Mouse (Mus musculus) embryonic facial prominence, embryonic 15.5 days (tissue): ENCODE results near the gene Parm1. TPM values are rescaled to one million over a fixed set of nuclear protein-coding genes. Genes with fewer than 3 reads are reported as not detected.

Source experiments
- ATAC-seq: fragments of 200-750 bp; cut with Nextera tagmentation; 2 replicates; pipeline ENCODE4 v1.8.0; 2017; ENCODE audit warnings: low read depth, moderate TSS enrichment; ENCODE audit not compliant: insufficient number of reproducible peaks, low FRiP score, low TSS enrichment
- H3K27ac ChIP-seq: fragments of 300-500 bp; sonication (generic); replicated peaks from 2 replicates; pipeline ENCODE4 v1.5.1; 2015; ENCODE audit warnings: mild to moderate bottlenecking, inconsistent platforms
- H3K27me3 ChIP-seq: fragments of 300-500 bp; sonication (generic); 2 replicates; pipeline ENCODE4 v1.6.1; 2015; ENCODE audit warnings: inconsistent platforms
- H3K36me3 ChIP-seq: fragments of 300-500 bp; sonication (generic); 2 replicates; pipeline ENCODE4 v1.6.1; 2015; ENCODE audit warnings: mild to moderate bottlenecking, inconsistent platforms
- H3K4me1 ChIP-seq: fragments of 300-500 bp; sonication (generic); 2 replicates; pipeline ENCODE4 v1.6.1; 2015; ENCODE audit warnings: inconsistent platforms
- H3K4me2 ChIP-seq: fragments of 300-500 bp; sonication (generic); replicated peaks from 2 replicates; pipeline ENCODE4 v1.6.1; 2015; ENCODE audit warnings: mild to moderate bottlenecking, inconsistent platforms
- H3K4me3 ChIP-seq: fragments of 300-500 bp; sonication (generic); replicated peaks from 2 replicates; pipeline ENCODE4 v1.5.1; 2015; ENCODE audit warnings: mild to moderate bottlenecking, inconsistent platforms
- H3K9ac ChIP-seq: fragments of 300-500 bp; sonication (generic); 2 replicates; pipeline ENCODE4 v1.6.1; 2015; ENCODE audit warnings: inconsistent platforms
- H3K9me3 ChIP-seq: fragments of 300-500 bp; sonication (generic); replicated peaks from 2 replicates; pipeline ENCODE4 v1.6.1; 2016; ENCODE audit warnings: inconsistent platforms
- WGBS: fragments of 180-500 bp; shearing (Covaris S2); methylation state at CpG from one replicate; pipeline ENCODE4 v1.1.7; 2015; 5-methylcytosine and 5-hydroxymethylcytosine counted together
- polyA plus RNA-seq: library from polyadenylated mRNA; unstranded; fragments of >200 nt; fragmentation: Nextera tagmentation; extraction: Ambion mirVana; gene quantifications from 2 replicates; pipeline ENCODE4 v1.2.1, GENCODE M21; 2015

The Parm1 gene
- polyA plus RNA-seq, 1 experiment from 2014 or later: 25.9 TPM

DNA sequence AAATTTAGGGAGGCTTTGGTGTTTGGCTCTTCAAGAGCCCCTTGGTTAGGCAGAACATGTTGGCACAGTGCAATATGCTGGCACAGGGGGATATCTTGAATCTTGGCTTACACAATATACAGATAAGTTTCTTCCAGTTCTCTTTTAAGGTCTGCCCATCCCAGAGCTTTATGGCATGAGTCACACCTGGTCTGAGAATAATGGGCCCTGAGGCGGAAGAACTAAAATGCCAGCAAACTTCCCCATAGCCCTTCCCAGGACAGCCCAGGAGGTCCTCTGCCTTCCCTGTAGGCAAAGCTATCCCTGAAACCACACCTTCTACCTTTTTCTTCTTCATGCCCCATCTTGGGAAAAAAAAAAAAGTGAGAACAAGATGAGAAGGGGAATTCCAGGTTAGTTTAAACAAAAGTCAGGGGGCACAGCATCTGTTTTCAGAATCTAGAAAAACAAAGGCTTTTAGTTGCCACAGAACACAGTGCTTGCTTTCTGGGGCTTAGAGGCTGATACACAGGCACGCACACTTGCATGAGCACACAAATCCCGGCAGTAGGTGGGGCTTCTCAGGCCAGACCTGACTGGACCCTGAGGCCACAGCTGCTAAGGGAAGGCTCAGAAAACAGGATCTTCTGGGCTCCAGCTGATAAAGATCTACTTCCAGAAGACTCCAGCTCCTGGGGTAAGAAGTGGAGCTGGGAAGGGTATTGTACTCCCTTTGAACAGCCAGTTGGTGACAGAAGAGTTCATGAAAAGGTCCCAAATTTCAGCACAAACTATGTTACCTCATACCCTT, 92.3 kb downstream of the Parm1 start:
- no peak overlapping the region for H3K27ac ChIP-seq
- H3K36me3 ChIP-seq: no peaks in the 10 kb centered on the region
- no peaks in the 10 kb centered on the region for H3K27me3 ChIP-seq
- no peaks in the 10 kb centered on the region; the same call in 1 of the 2 replicates for H3K4me1 ChIP-seq
- no peak overlapping the region for H3K4me2 ChIP-seq
- 58% methylated on average over 3 of the region's 3 CpGs for WGBS
- H3K9ac ChIP-seq: no peak overlapping the region
- H3K4me3 ChIP-seq: no peak overlapping the region
- no peak; the same call in 1 of the 2 replicates for ATAC-seq
- H3K9me3 ChIP-seq: no peaks in the 10 kb centered on the region

DNA sequence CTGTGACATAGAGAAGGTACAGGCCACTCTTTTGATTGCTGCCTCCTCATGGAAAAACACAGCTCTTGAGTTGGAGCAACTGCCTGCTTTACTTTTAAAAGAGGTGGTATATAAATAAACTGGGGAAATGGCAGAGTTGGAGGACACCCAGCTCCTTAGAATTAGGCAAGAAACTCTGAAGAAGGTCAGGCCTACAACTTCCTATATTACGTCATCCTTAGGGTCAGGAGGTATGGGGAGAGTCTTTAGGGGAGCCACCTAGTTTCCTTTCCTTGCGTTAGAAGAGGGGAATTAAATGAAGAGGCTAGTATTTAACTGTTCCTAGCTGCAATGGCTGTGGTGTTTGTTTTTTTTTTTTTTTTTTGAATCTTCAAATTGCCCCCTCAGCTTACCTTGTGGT, 93.1 kb downstream of the Parm1 start:
- no peak overlapping the region for H3K27ac ChIP-seq
- no peaks in the 10 kb centered on the region; the same call in 1 of the 2 replicates for H3K4me1 ChIP-seq
- no peak for ATAC-seq
- no peak overlapping the region for H3K9ac ChIP-seq
- H3K27me3 ChIP-seq: no peaks in the 10 kb centered on the region
- no peaks in the 10 kb centered on the region for H3K36me3 ChIP-seq
- no peak overlapping the region for H3K4me3 ChIP-seq
- no peaks in the 10 kb centered on the region for H3K9me3 ChIP-seq
- 80% methylated on average over 2 of the region's 2 CpGs for WGBS
- no peak overlapping the region for H3K4me2 ChIP-seq

DNA sequence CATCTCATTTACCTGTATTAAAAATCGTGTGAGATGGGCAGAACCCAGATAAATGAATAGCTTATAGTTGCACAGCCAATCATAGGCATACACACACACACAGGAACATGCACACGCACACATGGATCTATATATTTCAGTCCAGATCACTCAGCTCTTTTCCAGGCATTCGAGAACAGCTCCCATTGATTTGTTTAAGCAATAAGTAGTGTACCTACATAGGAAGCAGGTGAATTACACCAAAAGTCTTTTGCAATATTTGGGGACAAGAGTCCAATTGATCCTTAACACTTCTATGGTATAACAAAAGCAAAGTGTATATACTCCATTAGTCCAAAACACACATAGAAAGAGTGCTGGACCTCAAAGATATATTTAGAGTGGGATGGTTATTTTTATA, 94.2 kb downstream of the Parm1 start:
- Histone ChIP-seq H3K9me3 (no peaks in the 10 kb centered on the region), H3K36me3 (no peaks in the 10 kb centered on the region), H3K27me3 (no peaks in the 10 kb centered on the region), H3K27ac (no peak overlapping the region), H3K4me3 (no peak overlapping the region), H3K4me2 (no peak overlapping the region), H3K9ac (no peak overlapping the region), H3K4me1 (no peaks in the 10 kb centered on the region; the same call in 1 of the 2 replicates)
- no peak for ATAC-seq
- 86% methylated on average over 3 of the region's 3 CpGs for WGBS

DNA sequence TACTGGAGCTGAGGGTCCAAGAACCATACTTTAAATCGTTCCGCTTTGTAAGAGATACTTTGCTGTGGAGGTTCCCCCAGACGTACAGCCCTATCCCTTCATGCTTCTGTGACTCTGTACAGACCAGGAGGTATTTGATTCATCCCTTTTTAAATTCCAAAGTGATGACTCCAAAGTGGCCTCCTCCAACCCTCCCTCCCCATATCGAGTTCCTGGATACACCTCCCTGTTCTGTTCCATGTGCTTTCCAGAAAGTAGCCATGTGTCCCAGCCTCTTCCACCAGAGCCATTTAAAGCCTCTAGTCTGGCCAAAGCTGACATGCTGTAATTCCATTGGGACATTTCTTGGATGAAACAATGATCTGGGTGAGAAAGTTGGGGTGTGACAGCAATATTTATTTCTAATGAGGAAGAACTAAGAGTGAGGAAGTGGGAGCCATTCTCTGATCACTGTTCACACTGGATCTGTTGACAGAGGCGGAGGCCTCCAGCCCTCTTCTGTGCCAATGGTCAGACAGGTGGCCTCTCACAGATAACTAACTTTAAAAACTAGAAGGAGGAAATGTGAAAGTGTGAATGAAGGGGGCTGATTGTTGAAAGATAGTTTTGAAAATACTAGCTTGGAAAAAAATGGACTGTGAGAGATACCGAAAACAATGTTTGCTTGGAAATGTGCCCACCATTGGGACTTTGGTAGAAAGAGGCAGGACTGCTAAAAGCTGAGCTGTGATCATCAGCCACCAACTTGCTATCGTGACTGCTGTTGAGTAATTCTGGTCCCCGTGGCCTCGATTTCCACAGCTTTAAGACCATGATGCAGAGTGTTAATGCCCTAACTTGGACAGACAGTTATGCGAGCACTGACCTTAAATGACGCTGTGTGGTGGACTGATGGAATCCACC, 100.2 kb downstream of the Parm1 start:
- H3K9me3 ChIP-seq: no peaks in the 10 kb centered on the region
- no peaks in the 10 kb centered on the region for H3K36me3 ChIP-seq
- H3K4me2 ChIP-seq: no peak overlapping the region
- H3K27ac ChIP-seq: no peak overlapping the region
- H3K9ac ChIP-seq: no peak overlapping the region
- no peaks in the 10 kb centered on the region for H3K27me3 ChIP-seq
- no peak for ATAC-seq
- H3K4me3 ChIP-seq: no peak overlapping the region
- 77% methylated on average over 11 of the region's 11 CpGs for WGBS
- H3K4me1 ChIP-seq: no peaks in the 10 kb centered on the region

DNA sequence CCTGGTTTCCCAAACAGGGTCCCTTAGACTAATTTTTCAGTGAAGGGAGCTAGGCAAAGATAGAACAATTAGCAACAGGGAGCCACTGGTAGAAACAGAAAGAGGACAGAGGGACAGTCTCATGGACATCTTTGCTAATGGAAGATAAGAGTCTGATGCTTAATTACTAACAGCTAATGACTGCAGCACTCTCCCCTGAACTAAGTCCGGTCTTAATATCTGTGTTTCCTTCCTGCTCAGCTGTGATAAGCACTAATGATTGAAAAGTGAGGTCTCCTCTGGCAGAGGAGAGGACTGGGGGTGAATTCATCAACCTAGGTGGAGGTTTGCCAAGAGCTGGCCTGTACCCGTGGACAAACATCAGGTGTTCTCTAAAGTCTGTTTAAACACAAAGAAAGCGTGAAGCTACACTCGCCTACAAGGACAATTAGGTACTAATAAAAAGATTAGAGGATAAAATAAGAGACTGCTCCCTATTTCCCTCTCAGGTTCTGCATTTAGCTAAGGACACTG, 101.3 kb downstream of the Parm1 start:
- Histone ChIP-seq H3K4me1 (no peaks in the 10 kb centered on the region), H3K27ac (no peak overlapping the region), H3K9me3 (no peaks in the 10 kb centered on the region), H3K27me3 (no peaks in the 10 kb centered on the region), H3K4me3 (no peak overlapping the region), H3K36me3 (no peaks in the 10 kb centered on the region), H3K9ac (no peak overlapping the region), H3K4me2 (no peak overlapping the region)
- ATAC-seq: no peak
- WGBS: 72% methylated on average over 4 of the region's 4 CpGs

DNA sequence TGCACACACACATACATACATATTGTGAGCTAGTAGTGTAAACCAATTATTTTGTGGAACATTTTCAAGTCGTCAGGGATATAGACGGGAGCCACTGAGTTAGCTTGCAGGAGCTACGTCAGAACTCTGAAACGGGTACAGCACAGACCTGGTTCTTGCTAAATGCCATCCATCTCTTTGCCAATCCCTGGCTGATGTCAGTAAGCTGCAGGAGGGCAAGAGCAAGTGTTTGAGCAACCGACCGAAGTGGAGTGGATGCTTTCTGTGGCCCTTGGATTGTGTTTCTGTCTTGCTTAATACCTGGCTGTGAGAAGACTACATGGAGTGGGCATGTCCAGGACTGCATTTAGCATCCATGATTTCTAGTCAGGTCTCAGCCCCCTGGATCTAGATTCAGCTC, 103.8 kb downstream of the Parm1 start:
- Histone ChIP-seq H3K9ac (no peak overlapping the region), H3K27me3 (no peaks in the 10 kb centered on the region), H3K27ac (no peak overlapping the region), H3K36me3 (no peaks in the 10 kb centered on the region), H3K9me3 (no peaks in the 10 kb centered on the region), H3K4me2 (no peak overlapping the region), H3K4me1 (no peaks in the 10 kb centered on the region), H3K4me3 (no peak overlapping the region)
- no peak for ATAC-seq
- WGBS: 95% methylated on average over 6 of the region's 6 CpGs

DNA sequence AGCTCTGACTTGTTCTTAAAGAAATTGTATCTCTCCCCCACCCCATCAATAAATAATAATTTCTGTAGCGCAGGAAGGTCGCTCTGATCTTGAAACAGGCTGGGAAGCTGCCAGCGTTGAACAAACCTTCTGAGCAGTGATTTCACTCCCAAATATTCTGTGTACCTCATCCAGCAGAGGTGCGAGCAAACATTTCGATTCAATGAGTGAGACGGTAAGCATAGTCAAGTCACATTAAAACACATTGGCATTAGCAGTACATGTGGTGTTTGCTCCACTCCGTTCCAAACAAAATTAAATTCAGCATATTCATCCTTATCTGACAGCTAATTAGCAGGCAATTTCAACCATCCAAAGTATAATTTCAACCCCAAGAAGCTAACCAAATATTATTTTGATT, 109.4 kb downstream of the Parm1 start:
- Histone ChIP-seq H3K4me1 (no peaks in the 10 kb centered on the region), H3K4me3 (no peak overlapping the region), H3K4me2 (no peak overlapping the region), H3K9ac (no peak overlapping the region), H3K27ac (no peak overlapping the region), H3K27me3 (no peaks in the 10 kb centered on the region), H3K9me3 (no peaks in the 10 kb centered on the region), H3K36me3 (0 out of 2 replicates have a peak, but pooled peaks cover 4% of the 10 kb centered on the region)
- ATAC-seq: no peak
- 92% methylated on average over 7 of the region's 7 CpGs for WGBS

DNA sequence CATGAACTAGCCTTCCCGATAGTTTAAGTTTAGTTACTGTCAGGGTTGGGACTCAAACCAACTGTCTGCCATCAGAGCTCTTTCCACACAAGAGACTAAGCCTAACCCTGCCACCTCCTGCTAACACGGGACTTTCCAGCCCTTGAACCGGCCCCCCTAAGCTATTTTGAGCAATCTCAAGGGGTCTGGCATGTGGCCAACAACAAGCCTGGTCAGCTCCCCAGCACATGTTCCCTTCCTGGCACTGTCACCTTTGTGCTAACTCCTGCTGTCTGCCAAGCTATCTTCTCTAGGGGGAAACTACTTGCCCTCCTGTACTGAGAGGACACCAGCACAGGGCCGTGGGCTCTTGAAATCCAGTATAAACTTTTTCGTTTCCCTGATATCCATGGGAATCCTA, 112.1 kb downstream of the Parm1 start:
- H3K27ac ChIP-seq: no peak overlapping the region
- no peaks in the 10 kb centered on the region for H3K27me3 ChIP-seq
- no peak for ATAC-seq
- no peak overlapping the region for H3K4me3 ChIP-seq
- WGBS: 53% methylated on average over 5 of the region's 5 CpGs
- no peak overlapping the region for H3K9ac ChIP-seq
- 0 out of 2 replicates have a peak, but pooled peaks cover 4% of the 10 kb centered on the region for H3K36me3 ChIP-seq
- no peak overlapping the region for H3K4me2 ChIP-seq
- H3K4me1 ChIP-seq: no peaks in the 10 kb centered on the region
- H3K9me3 ChIP-seq: no peaks in the 10 kb centered on the region

DNA sequence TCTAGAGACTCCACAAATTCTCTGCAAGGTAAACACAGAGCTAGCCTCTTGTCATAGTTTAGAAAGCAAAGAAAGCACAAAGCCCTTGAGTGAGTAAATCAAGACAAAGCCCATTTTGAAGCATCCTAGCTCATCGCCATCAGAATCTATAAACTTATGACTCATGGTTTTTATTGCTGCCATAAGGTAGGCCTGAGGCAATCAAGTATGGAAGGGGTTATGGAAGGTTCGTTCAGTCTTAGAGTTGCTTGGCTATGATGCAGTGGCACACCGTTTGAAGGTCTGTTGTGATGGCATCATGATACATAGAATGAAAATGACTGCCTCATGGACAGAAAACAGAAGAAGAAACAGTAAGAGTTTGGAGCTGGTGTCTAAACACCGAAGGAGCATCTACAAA, 133.9 kb downstream of the Parm1 start:
- no peak overlapping the region for H3K4me2 ChIP-seq
- ATAC-seq: no peak
- no peaks in the 10 kb centered on the region for H3K36me3 ChIP-seq
- no peaks in the 10 kb centered on the region for H3K27me3 ChIP-seq
- 80% methylated on average over 4 of the region's 4 CpGs for whole genome bisulfite sequencing
- no peaks in the 10 kb centered on the region for H3K4me1 ChIP-seq
- H3K4me3 ChIP-seq: no peak overlapping the region
- no peaks in the 10 kb centered on the region for H3K9me3 ChIP-seq
- no peak overlapping the region for H3K9ac ChIP-seq
- no peak overlapping the region for H3K27ac ChIP-seq

DNA sequence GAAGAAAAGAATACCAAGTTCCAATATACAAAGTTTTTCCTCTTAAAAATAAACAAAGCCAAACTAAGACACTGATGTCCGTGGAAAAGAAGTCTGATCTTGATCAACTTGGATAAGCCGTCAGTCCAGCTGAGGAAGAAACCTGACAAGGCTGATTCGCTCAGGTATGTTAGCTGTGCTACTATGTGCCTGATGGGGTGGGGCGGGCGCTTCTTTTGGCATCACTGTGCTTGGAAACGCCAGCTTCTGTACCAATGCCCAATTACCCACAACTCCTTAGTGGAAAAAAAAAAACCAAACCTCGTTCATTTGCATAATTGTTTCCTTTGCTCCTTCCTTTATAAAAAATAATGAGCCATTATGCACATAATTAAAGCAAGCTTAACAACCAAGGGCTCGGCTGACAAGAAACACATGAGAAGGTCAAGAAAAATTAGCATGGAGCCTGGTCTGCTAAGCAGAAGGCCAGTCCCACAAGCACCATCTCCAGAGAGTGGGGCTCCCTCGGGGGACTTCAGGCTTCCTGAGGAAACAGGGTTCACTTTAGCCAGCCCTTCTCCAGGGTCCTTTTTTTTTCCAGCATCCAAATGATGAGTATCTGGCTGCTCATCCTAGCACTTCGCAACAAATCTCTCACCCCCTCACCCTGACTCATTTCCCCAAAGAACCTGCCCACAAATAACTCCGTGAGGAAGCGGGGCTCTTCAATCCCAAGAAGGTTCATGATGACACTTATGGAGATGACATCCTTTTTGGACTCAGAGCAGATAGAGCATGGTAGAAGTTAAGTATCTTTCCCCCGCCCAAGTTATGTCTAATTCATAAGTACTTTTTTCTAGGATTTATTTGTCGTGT, 135.9 kb downstream of the Parm1 start:
- no peak overlapping the region for H3K4me3 ChIP-seq
- H3K27me3 ChIP-seq: no peaks in the 10 kb centered on the region
- no peaks in the 10 kb centered on the region for H3K4me1 ChIP-seq
- H3K4me2 ChIP-seq: no peak overlapping the region
- no peaks in the 10 kb centered on the region for H3K36me3 ChIP-seq
- no peak for ATAC-seq
- H3K9me3 ChIP-seq: no peaks in the 10 kb centered on the region
- H3K27ac ChIP-seq: no peak overlapping the region
- no peak overlapping the region for H3K9ac ChIP-seq
- WGBS: 54% methylated on average over 14 of the region's 14 CpGs
